Mouse (Mus musculus) midbrain, embryonic 16.5 days (tissue): ENCODE measurements around the gene Tmem203. TPM values are rescaled to one million over a fixed set of nuclear protein-coding genes. Genes with fewer than 3 reads are reported as not detected.

Source experiments
- ATAC-seq: fragments of 200-750 bp; cut with Nextera tagmentation; 2 replicates; pipeline ENCODE4 v1.8.0; 2017; ENCODE audit warnings: moderate TSS enrichment
- H3K27ac ChIP-seq: fragments of 300-500 bp; sonication (generic); 2 replicates; pipeline ENCODE4 v1.5.1; 2014; ENCODE audit warnings: mild to moderate bottlenecking, low read length, mixed read lengths
- H3K27me3 ChIP-seq: fragments of 300-500 bp; sonication (generic); 2 replicates; pipeline ENCODE4 v1.6.1; 2014; ENCODE audit warnings: low read depth, low read length, mixed read lengths; ENCODE audit not compliant: control insufficient read depth, insufficient read depth
- H3K36me3 ChIP-seq: fragments of 300-500 bp; sonication (generic); 2 replicates; pipeline ENCODE4 v1.6.1; 2014; ENCODE audit warnings: mild to moderate bottlenecking, low read length, moderate library complexity, mixed read lengths; ENCODE audit not compliant: control insufficient read depth, insufficient read depth
- H3K4me1 ChIP-seq: fragments of 300-500 bp; sonication (generic); 2 replicates; pipeline ENCODE4 v1.6.1; 2014; ENCODE audit warnings: mild to moderate bottlenecking, low read length, mixed read lengths; ENCODE audit not compliant: control insufficient read depth, insufficient read depth
- H3K4me2 ChIP-seq: fragments of 300-500 bp; sonication (generic); 2 replicates; pipeline ENCODE4 v1.6.1; 2014; ENCODE audit warnings: mild to moderate bottlenecking, low read length, mixed read lengths
- H3K4me3 ChIP-seq: fragments of 300-500 bp; sonication (generic); 2 replicates; pipeline ENCODE4 v1.5.1; 2014; ENCODE audit warnings: low read depth, mild to moderate bottlenecking, low read length, moderate library complexity, mixed read lengths
- H3K9ac ChIP-seq: fragments of 300-500 bp; sonication (generic); 2 replicates; pipeline ENCODE4 v1.6.1; 2014; ENCODE audit warnings: low read depth, low read length, mixed read lengths
- H3K9me3 ChIP-seq: fragments of 300-500 bp; sonication (generic); replicated peaks from 2 replicates; pipeline ENCODE4 v1.6.1; 2014; ENCODE audit warnings: mild to moderate bottlenecking, low read length, mixed read lengths; ENCODE audit not compliant: control insufficient read depth, poor library complexity, severe bottlenecking
- WGBS: fragments of 180-500 bp; shearing (Covaris S2); extraction: QIAGEN DNeasy Blood & Tissue Kit; methylation state at CpG from one replicate; pipeline ENCODE4 v1.1.7; 2014; 5-methylcytosine and 5-hydroxymethylcytosine counted together
- polyA plus RNA-seq: library from polyadenylated mRNA; unstranded; fragments of >200 nt; fragmentation: Nextera tagmentation; extraction: Ambion mirVana; gene quantifications from 2 replicates; pipeline ENCODE4 v1.2.1, GENCODE M21; 2015

Gene Tmem203
- polyA plus RNA-seq, 1 experiment from 2014 or later: 12.7 TPM

- Histone ChIP-seq H3K9ac (peak overlapping the region; percentile 94), H3K27me3 (no peaks in the 10 kb centered on the region), H3K4me3 (peak overlapping the region; percentile 89), H3K4me1 (peaks cover 28% of the 10 kb centered on the region), H3K27ac (peak overlapping the region; percentile 73), H3K9me3 (no peaks in the 10 kb centered on the region), H3K4me2 (peak overlapping the region; percentile 99), H3K36me3 (peaks cover 28% of the 10 kb centered on the region)
- 42% methylated on average over 16 of the region's 16 CpGs for WGBS
- no peak for ATAC-seq
These were observed 17.8 kb downstream of the Tmem203 start for GRCm38 (mm10) chr2:25273010-25273409.

DNA sequence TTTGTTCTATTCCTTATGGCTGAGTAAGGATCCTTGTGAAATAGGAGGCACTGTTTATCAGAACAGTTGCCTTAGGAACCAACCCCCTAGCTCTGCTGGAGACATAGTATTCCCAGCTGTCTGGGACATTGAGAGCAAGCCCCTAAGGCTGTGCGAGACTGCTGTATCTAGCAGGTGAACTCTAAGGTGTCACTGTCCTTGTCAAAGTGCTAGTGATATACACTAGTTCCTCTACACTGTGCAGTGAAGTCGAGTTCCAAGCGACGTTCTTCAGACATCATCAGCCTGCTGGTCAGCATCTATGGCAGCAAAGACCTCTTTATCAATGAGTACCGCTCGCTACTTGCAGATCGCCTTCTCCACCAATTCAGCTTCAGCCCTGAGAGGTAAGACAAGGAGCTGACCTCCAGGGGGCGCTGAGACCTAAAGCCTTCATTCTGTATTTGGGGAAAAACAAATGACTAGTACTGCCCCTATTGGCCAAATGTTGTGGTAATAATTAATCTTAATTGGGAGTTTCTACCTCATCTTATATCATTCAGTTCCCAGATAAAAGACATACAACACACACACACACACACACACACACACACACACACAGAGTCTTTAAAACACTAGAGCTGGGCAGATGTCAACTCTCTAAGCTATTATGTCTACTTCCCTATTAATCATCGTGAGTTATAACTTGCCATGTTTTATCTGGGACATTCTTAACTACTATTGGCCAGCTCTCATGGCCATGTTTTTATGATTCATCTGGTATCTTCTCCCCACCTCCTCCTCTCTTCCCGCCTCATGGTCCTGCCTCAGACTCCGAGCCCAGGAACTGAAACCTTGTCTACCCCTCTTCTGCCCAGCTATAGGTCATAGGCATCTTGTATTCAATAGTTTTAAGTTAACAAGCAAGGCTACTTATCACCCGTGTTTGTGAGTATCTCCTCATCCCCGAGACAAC is 24.0 kb downstream of the Tmem203 start:
- H3K27me3 ChIP-seq: no peaks in the 10 kb centered on the region
- no peak overlapping the region for H3K4me2 ChIP-seq
- peaks cover 48% of the 10 kb centered on the region for H3K36me3 ChIP-seq
- H3K9me3 ChIP-seq: no peaks in the 10 kb centered on the region
- H3K27ac ChIP-seq: no peak overlapping the region
- no peak overlapping the region for H3K4me3 ChIP-seq
- ATAC-seq: peak; percentile 51
- 62% methylated on average over 13 of the region's 13 CpGs for WGBS
- 0 out of 2 replicates have a peak, but pooled peaks cover 2% of the 10 kb centered on the region for H3K4me1 ChIP-seq
- H3K9ac ChIP-seq: no peak overlapping the region

DNA sequence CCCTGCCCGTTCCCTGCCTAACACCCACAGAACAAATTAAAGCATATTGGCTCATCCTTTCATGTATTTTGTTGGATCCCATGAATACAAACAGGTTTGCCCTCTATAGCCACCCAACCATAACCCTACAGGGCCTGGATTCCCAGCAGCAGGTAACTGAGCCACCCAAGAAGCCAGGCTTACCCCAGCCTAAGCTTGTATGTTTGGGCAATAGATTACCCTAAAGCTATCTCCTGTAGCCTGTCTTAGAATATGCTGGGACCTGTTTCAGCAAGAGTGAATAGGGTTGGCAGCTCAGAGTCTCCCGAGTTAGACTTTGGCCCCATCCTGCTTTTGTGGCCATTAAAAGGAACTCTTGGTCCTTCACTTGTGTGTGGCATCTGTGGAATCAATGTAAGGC is 30.3 kb downstream of the Tmem203 start:
- H3K9me3 ChIP-seq: no peaks in the 10 kb centered on the region
- 92% methylated on average over 2 of the region's 2 CpGs for WGBS
- H3K4me3 ChIP-seq: no peak overlapping the region
- ATAC-seq: no peak
- no peak overlapping the region for H3K9ac ChIP-seq
- H3K36me3 ChIP-seq: peaks cover 27% of the 10 kb centered on the region
- peaks cover 8% of the 10 kb centered on the region for H3K4me1 ChIP-seq
- no peak overlapping the region for H3K4me2 ChIP-seq
- H3K27ac ChIP-seq: no peak overlapping the region
- H3K27me3 ChIP-seq: peaks cover 19% of the 10 kb centered on the region

DNA sequence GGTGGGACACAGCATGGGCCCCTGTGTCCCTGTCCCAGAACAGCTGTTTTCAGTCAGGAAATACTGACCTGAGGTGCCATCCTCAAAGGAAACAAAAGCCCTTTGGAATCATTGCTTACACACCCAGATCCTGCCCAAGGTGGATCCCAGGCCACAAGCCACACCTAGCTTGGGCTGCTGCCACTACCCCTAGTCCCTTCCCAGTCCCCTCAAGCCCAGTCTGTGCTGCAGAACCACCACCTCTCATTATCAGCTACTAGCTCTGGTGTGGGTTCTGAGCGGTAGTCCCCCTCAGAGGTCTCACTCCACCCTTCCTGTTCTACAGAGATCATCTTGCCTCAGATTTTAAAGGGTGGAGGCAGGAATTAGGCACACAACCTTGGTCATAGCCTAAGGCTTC is 31.1 kb downstream of the Tmem203 start:
- no peak overlapping the region for H3K9ac ChIP-seq
- 87% methylated on average over 1 of the region's 1 CpGs for WGBS
- H3K9me3 ChIP-seq: no peaks in the 10 kb centered on the region
- no peak for ATAC-seq
- peaks cover 22% of the 10 kb centered on the region for H3K36me3 ChIP-seq
- no peak overlapping the region for H3K27ac ChIP-seq
- H3K4me2 ChIP-seq: no peak overlapping the region
- no peak overlapping the region for H3K4me3 ChIP-seq
- peaks cover 26% of the 10 kb centered on the region for H3K27me3 ChIP-seq
- peaks cover 14% of the 10 kb centered on the region for H3K4me1 ChIP-seq

GRCm38 (mm10) chr2:25286837-25287636 is 31.8 kb downstream of the Tmem203 start:
- H3K4me2 ChIP-seq: no peak overlapping the region
- H3K27me3 ChIP-seq: peaks cover 33% of the 10 kb centered on the region
- no peaks in the 10 kb centered on the region for H3K9me3 ChIP-seq
- H3K27ac ChIP-seq: no peak overlapping the region
- 59% methylated on average over 7 of the region's 7 CpGs for WGBS
- peaks cover 18% of the 10 kb centered on the region for H3K4me1 ChIP-seq
- H3K9ac ChIP-seq: no peak overlapping the region
- H3K4me3 ChIP-seq: no peak overlapping the region
- H3K36me3 ChIP-seq: peaks cover 22% of the 10 kb centered on the region
- ATAC-seq: no peak

DNA sequence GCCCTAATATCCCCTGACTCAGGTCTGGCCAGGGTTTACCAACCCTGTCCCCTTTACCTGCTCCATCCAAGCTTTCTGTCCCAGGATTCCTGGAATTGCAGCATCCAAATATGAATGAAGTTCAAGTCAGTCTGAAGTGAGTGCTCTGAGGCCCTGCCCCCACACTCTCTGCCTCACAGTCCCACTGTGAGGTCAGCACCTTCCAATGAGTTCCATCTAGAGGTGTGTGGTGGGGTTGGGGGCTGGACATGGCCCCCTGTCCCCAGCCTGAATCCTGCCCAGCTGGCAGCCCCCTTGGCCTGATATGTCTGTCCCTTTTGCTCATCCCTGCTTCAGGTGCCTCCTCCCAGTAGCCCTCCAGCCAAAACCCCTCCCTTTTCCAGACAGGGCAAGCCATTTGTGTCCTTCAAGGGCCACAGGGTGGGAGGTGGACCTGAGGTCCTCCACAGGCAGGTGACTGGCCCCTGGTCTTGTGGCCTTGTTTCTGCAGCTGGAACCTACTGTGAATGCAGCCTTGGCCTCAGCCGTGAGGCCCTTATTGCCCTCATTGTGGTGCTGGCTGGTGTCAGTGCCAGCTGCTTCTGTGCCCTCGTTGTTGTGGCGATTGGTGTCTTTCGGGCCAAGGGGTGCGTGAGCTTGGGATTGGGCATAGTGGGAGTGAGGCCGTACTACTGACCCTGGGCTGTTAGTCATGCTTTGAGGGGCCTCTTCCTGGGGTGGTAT is 32.8 kb downstream of the Tmem203 start, which contains the start of gene Tmem210:
Gene Tmem210, plus strand, starts transcription at position 219 of the 723 bp plus-strand sequence.
- peaks cover 43% of the 10 kb centered on the region for H3K27me3 ChIP-seq

DNA sequence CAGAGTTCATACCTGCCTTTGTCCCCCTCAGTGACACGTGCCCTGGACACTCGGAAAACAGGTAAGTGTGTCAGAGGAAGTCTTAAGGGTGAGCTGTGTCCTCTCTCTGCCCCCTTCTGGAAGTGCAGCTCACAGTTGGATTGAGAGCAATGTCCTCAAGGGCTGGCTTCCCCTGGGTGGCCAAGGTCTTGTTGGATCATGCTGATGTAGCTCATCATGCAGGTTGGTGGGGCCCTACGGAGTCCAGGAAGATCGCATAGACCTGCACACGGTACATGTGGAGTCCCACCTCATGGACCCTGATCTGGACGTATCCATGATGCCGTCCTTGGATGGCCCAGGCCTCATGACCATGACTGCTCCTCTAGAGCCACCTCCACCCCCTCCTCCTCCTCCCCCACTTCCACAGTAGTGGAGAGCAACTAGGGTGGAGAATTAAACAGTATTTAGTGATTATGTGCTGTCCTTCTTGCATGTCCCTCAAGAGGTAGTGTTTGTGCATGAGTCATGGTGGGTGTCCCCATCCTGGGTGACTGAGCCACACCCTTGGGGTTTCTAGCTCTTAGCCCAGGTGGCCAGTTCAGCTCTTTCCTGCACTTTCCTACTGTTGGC is 33.6 kb downstream of the Tmem203 start:
- no peak overlapping the region for H3K27ac ChIP-seq
- H3K27me3 ChIP-seq: peaks cover 50% of the 10 kb centered on the region
- no peak for ATAC-seq
- peaks cover 19% of the 10 kb centered on the region for H3K36me3 ChIP-seq
- no peak overlapping the region for H3K9ac ChIP-seq
- H3K4me1 ChIP-seq: peaks cover 23% of the 10 kb centered on the region
- H3K4me3 ChIP-seq: no peak overlapping the region
- no peaks in the 10 kb centered on the region for H3K9me3 ChIP-seq
- no peak overlapping the region for H3K4me2 ChIP-seq
- 86% methylated on average over 7 of the region's 7 CpGs for WGBS

More for the DNA sequence above, 32.8 kb downstream of the Tmem203 start, which contains the start of gene Tmem210:
- H3K9ac ChIP-seq: no peak within 1 kb of the TSS
- peaks cover 23% of the 10 kb centered on the region for H3K4me1 ChIP-seq
- no peak for ATAC-seq
- 81% methylated on average over 6 of the region's 6 CpGs for WGBS
- no peak within 1 kb of the TSS for H3K4me2 ChIP-seq
- H3K9me3 ChIP-seq: no peaks in the 10 kb centered on the region
- H3K4me3 ChIP-seq: no peak within 1 kb of the TSS
- peaks cover 19% of the 10 kb centered on the region for H3K36me3 ChIP-seq
- H3K27ac ChIP-seq: no peak within 1 kb of the TSS

- ATAC-seq: no peak
- Histone ChIP-seq H3K4me2 (peak within 1 kb of the TSS; percentile 35), H3K27me3 (peaks cover 58% of the 10 kb centered on the region), H3K27ac (no peak within 1 kb of the TSS), H3K9me3 (no peaks in the 10 kb centered on the region), H3K4me3 (peak within 1 kb of the TSS; percentile 5), H3K4me1 (peaks cover 23% of the 10 kb centered on the region), H3K36me3 (peaks cover 19% of the 10 kb centered on the region), H3K9ac (peak within 1 kb of the TSS; percentile 42; the same call in 1 of the 2 replicates)
- 6% methylated on average over 11 of the region's 11 CpGs for WGBS
These were observed 34.4 kb downstream of the Tmem203 start, which contains the start of gene Lrrc26 for GRCm38 (mm10) chr2:25289651-25290050. Lrrc26 (plus strand) TSS chr2:25289915.
